Mouse (Mus musculus): ENCODE data around the gene Erv3. TPM values are rescaled to one million over a fixed set of nuclear protein-coding genes. Genes with fewer than 3 reads are reported as not detected.

The Erv3 gene
- total and polyA plus RNA-seq, 3 experiments = not detected

- Histone ChIP-seq H3K79me2 (replicated peaks; ENCODE audit: control insufficient read depth, extremely low read depth, insufficient read depth, poor library complexity, severe bottlenecking) (no peaks in the 10 kb centered on the region), H3K27ac (ENCODE audit: insufficient read depth, low read depth) (no peak overlapping the region), H3K9me3 (replicated peaks; ENCODE audit: low read length) (no peaks in the 10 kb centered on the region), H3K27me3 (replicated peaks) (peaks cover 25% of the 10 kb centered on the region), H3K4me1 (ENCODE audit: control insufficient read depth in 1 of 2, insufficient read depth in 2 of 2) (peaks cover 0 to 4% of the 10 kb centered on the region in 2 experiments; a peak in 3 of 4 replicates), H3K4me3 (replicated peaks in 1 of 3; ENCODE audit: low read depth in 2 of 3, low read length in 2 of 3, poor library complexity in 1 of 3) (no peak overlapping the region), H3K36me3 (replicated peaks in 1 of 2; ENCODE audit: control insufficient read depth in 1 of 2, insufficient read depth in 1 of 2, low read length in 1 of 2) (no peaks in the 10 kb centered on the region), H3K4me2 (ENCODE audit: insufficient read depth, low read depth, poor library complexity, severe bottlenecking) (no peak overlapping the region), H3K9ac (ENCODE audit: insufficient read depth, low read depth) (no peak overlapping the region)
- TF ChIP-seq GABPA (IDR thresholded peaks at IDR 0.05; ENCODE audit: insufficient replicate concordance, low read depth, low read length) = no peak
- TF ChIP-seq MYC (IDR thresholded peaks at IDR 0.05; ENCODE audit: low read depth, low read length) = no peak
- TF ChIP-seq MEF2A (IDR thresholded peaks at IDR 0.05; ENCODE audit: borderline replicate concordance, low read depth, low read length) = no peak
- no peak for TF ChIP-seq USF1 (IDR thresholded peaks at IDR 0.05; ENCODE audit: low read depth, low read length)
- TF ChIP-seq HCFC1 (IDR thresholded peaks at IDR 0.05; ENCODE audit: low read depth, low read length) = no peak
- TF ChIP-seq ETS1 (conservative IDR thresholded peaks at IDR 0.05; ENCODE audit: low read depth, low read length) = no peak
- TF ChIP-seq JUND (conservative IDR thresholded peaks at IDR 0.05; ENCODE audit: low read depth, low read length) = no peak
- dilution Hi-C loops (cut with MboI; ENCODE audit: extremely low pct_ligation_motif_present, extremely low pct_unique_long_range_greater_than_20kb, low sequenced_read_pairs) (no loop called here), in situ Hi-C loops (cut with MboI; ENCODE audit: low pct_ligation_motif_present, low pct_unique_long_range_greater_than_20kb, low sequenced_read_pairs) (no loop called here)
- no peak for DNase-seq (ENCODE audit: extremely low read depth)
These were observed 54.2 kb downstream of the Erv3 start for GRCm38 (mm10) chr2:131805306-131805705.

GRCm38 (mm10) chr2:131803801-131804200 lies 55.7 kb downstream of the Erv3 start:
- no peak overlapping the region for H3K9ac ChIP-seq (ENCODE audit: insufficient read depth, low read depth)
- no peak overlapping the region for H3K4me3 ChIP-seq (replicated peaks in 1 of 3; ENCODE audit: low read depth in 2 of 3, low read length in 2 of 3, poor library complexity in 1 of 3)
- no peaks in the 10 kb centered on the region for H3K9me3 ChIP-seq (replicated peaks; ENCODE audit: low read length)
- H3K27me3 ChIP-seq (replicated peaks) = peaks cover 31% of the 10 kb centered on the region
- H3K36me3 ChIP-seq (replicated peaks in 1 of 2; ENCODE audit: control insufficient read depth in 1 of 2, insufficient read depth in 1 of 2, low read length in 1 of 2) = no peaks in the 10 kb centered on the region
- in situ Hi-C loops (cut with MboI; ENCODE audit: low pct_ligation_motif_present, low pct_unique_long_range_greater_than_20kb, low sequenced_read_pairs) (no loop called here), dilution Hi-C loops (cut with MboI; ENCODE audit: extremely low pct_ligation_motif_present, extremely low pct_unique_long_range_greater_than_20kb, low sequenced_read_pairs) (no loop called here)
- H3K27ac ChIP-seq (ENCODE audit: insufficient read depth, low read depth) = no peak overlapping the region
- no peak for TF ChIP-seq HCFC1 (IDR thresholded peaks at IDR 0.05; ENCODE audit: low read depth, low read length)
- TF ChIP-seq JUN (IDR thresholded peaks at IDR 0.05; ENCODE audit: insufficient read depth, low read depth, low read length) = no peak
- no peak for TF ChIP-seq TBP (conservative IDR thresholded peaks at IDR 0.05; ENCODE audit: low read depth, low read length)
- no peak for TF ChIP-seq IRF4 (IDR thresholded peaks at IDR 0.05; ENCODE audit: low read depth, low read length)
- TF ChIP-seq ZNF384 (IDR thresholded peaks at IDR 0.05; ENCODE audit: low read depth, low read length) = no peak
- TF ChIP-seq MAZ (IDR thresholded peaks at IDR 0.05; ENCODE audit: low read depth, low read length) = no peak
- TF ChIP-seq ELF1 (IDR thresholded peaks at IDR 0.05; ENCODE audit: low read depth, low read length) = no peak
- no peak for TF ChIP-seq UBTF (IDR thresholded peaks at IDR 0.05; ENCODE audit: low read depth, low read length)
- no peak for TF ChIP-seq ZKSCAN1 (IDR thresholded peaks at IDR 0.05; ENCODE audit: borderline replicate concordance, low read depth, low read length)
- no peak for TF ChIP-seq POLR2AphosphoS2 (IDR thresholded peaks at IDR 0.05; ENCODE audit: low read depth, low read length)
- TF ChIP-seq NRF1 (IDR thresholded peaks at IDR 0.05; ENCODE audit: low read depth, low read length) = no peak
- no peak for TF ChIP-seq ZMIZ1 (IDR thresholded peaks at IDR 0.05; ENCODE audit: low read depth, low read length)
- no peak for TF ChIP-seq EP300 (IDR thresholded peaks at IDR 0.05; ENCODE audit: low read length)
- H3K4me1 ChIP-seq (ENCODE audit: control insufficient read depth in 1 of 2, insufficient read depth in 2 of 2) = peaks cover 0 to 4% of the 10 kb centered on the region in 2 experiments; a peak in 3 of 4 replicates
- no peak for DNase-seq (ENCODE audit: extremely low read depth)
- no peak overlapping the region for H3K4me2 ChIP-seq (ENCODE audit: insufficient read depth, low read depth, poor library complexity, severe bottlenecking)
- no peaks in the 10 kb centered on the region for H3K79me2 ChIP-seq (replicated peaks; ENCODE audit: control insufficient read depth, extremely low read depth, insufficient read depth, poor library complexity, severe bottlenecking)

Other genes with a start within 250 kb of the Erv3 start
- gene Prnp, start 50.2 kb upstream of the Erv3 start, total RNA-seq (2012; rRNA removed) = 3.5 and 4.5 TPM in 2 replicates
- gene Prnp, start 50.2 kb upstream of the Erv3 start, total RNA-seq (2014; rRNA removed) = 5.7 and 6.8 TPM in 2 replicates
- 4.3 and 6.4 TPM in 2 replicates for gene Prnp, start 50.2 kb upstream of the Erv3 start, polyA plus RNA-seq (2012; ENCODE audit: insufficient read length, low read depth)
- not detected in 2 replicates for gene Prn, start 50.2 kb upstream of the Erv3 start, total RNA-seq (2012; rRNA removed)
- gene Prn, start 50.2 kb upstream of the Erv3 start, total RNA-seq (2014; rRNA removed) = not detected in 2 replicates
- gene Prn, start 50.2 kb upstream of the Erv3 start, polyA plus RNA-seq (2012; ENCODE audit: insufficient read length, low read depth) = not detected in 2 replicates
- gene Prnd, start 91.1 kb upstream of the Erv3 start, total RNA-seq (2012; rRNA removed) = 0.76 and 1.0 TPM in 2 replicates
- 4.7 and 5.6 TPM in 2 replicates for gene Prnd, start 91.1 kb upstream of the Erv3 start, total RNA-seq (2014; rRNA removed)
- gene Prnd, start 91.1 kb upstream of the Erv3 start, polyA plus RNA-seq (2012; ENCODE audit: insufficient read length, low read depth) = 11.4 and 12.8 TPM in 2 replicates
- gene Rassf2, start 170.5 kb upstream of the Erv3 start, total RNA-seq (2012; rRNA removed) = 44.4 and 45.3 TPM in 2 replicates
- 30.2 and 33.8 TPM in 2 replicates for gene Rassf2, start 170.5 kb upstream of the Erv3 start, total RNA-seq (2014; rRNA removed)
- gene Rassf2, start 170.5 kb upstream of the Erv3 start, polyA plus RNA-seq (2012; ENCODE audit: insufficient read length, low read depth) = 60.4 and 61.5 TPM in 2 replicates